Mouse (Mus musculus) large intestine, adult 2 months (tissue): ENCODE data around the gene Pank4. TPM values are rescaled to one million over a fixed set of nuclear protein-coding genes. Genes with fewer than 3 reads are reported as not detected.

ENCODE experiments used
- DNase-seq: peaks from one replicate; pipeline ENCODE4 v3.0.0-alpha.2; 2012; ENCODE audit warnings: low read depth, low spot score
- WGBS: fragments of 180-500 bp; shearing (Covaris S2); methylation state at CpG from one replicate; pipeline ENCODE4 v1.1.7; 2018; 5-methylcytosine and 5-hydroxymethylcytosine counted together
- polyA plus RNA-seq: library from polyadenylated mRNA; depleted of rRNA; stranded (reverse); fragments of >200 nt; gene quantifications from 2 replicates; pipeline ENCODE4 v1.2.3, GENCODE M21; 2012

Gene Pank4
- polyA plus RNA-seq, 1 experiment: 39.7 TPM

DNA sequence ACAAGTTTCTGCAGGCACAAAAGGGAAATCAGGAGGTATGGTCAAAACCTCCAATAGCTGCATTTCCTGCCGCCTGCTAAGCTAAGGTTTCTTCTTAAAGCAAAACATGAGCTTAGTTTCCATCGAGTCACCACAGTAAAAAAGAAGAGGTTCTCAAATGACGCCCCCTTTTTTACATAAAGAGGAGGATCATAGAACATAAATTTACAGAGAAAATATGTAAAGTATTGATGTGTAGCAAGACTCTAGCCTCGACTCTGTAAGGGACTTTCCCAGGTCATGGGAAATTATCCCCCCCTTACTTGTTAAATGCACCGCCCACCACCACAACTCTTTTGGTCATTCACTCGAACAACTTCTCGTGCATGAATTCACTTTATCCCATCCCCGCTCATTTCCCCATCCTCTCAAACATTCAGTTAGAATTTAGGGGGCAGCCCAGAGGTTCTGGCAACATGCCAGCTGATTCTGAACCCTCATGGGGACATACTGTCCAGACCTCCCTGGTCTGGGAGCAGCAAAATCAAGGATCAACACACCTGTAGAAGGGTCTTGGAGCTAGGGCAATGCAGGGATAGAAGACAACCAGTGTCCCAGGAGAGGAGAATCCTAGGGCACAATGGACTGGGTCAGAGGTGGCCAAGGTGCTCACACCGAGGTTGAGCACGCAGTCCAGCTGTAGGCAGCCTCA, 21.1 kb upstream of the Pank4 start:
- no peak for DNase-seq
- 79% methylated on average over 10 of the region's 10 CpGs for WGBS

DNA sequence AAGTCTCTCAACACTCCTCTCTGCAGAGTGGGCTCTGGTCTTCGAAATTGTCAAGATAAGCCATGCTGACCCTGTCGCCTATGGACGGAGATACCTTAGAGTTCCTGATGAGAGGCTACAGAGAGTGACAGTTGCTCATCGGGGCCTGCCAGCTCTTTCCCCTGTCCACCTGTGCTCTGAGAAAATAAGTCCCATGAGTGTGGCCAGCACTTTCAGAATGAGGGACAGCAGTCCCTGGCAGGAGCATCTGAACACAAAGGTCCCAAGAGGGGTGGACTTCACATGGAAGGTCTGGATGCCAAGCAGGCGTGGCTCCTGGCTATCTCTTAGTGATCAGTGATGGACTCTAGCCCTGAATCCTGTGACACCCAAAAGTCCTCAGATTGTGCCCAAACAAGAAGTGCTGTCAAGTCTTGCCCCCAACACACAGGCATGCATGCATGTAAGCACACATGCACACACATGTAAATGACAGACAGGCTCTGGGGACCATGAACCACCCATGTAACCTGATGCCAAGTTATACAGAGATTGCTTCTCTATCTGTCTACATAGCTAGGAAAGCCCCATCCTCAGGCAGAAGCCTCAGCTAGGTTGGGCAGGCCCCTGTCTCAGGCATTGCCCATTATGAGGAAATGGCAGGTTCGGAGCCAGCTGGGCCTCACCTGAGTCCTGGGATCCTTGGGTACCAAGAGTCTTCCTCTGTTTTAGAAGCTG, 20.4 kb upstream of the Pank4 start:
- WGBS: 91% methylated on average over 6 of the region's 6 CpGs
- DNase-seq: no peak

- 36% methylated on average over 2 of the region's 2 CpGs for WGBS
- peak; percentile 74 for DNase-seq
Observed at GRCm38 (mm10) chr4:154944121-154944590, 19.8 kb upstream of the Pank4 start.

DNA sequence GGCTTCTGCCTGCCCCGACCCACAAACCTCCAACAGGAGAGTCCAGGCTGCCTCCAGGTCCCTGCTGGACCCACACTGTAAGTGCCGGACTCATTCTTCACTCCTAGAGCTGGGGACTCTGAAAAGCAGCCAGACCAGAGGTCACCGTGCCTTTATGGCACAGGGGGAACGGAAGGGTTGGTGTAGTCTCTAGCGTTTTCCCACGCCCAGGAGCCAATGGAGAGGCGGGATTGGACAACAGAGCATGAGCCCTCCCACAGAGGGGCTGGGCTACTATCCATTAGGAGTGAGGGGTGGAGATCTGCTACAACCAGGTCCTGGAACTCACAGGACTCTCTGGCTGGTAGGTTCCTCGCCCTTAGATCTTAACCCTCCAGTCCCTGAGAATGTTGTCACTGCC, 17.6 kb upstream of the Pank4 start:
- peak; percentile 67 for DNase-seq
- WGBS: 4% methylated on average over 8 of the region's 8 CpGs

DNA sequence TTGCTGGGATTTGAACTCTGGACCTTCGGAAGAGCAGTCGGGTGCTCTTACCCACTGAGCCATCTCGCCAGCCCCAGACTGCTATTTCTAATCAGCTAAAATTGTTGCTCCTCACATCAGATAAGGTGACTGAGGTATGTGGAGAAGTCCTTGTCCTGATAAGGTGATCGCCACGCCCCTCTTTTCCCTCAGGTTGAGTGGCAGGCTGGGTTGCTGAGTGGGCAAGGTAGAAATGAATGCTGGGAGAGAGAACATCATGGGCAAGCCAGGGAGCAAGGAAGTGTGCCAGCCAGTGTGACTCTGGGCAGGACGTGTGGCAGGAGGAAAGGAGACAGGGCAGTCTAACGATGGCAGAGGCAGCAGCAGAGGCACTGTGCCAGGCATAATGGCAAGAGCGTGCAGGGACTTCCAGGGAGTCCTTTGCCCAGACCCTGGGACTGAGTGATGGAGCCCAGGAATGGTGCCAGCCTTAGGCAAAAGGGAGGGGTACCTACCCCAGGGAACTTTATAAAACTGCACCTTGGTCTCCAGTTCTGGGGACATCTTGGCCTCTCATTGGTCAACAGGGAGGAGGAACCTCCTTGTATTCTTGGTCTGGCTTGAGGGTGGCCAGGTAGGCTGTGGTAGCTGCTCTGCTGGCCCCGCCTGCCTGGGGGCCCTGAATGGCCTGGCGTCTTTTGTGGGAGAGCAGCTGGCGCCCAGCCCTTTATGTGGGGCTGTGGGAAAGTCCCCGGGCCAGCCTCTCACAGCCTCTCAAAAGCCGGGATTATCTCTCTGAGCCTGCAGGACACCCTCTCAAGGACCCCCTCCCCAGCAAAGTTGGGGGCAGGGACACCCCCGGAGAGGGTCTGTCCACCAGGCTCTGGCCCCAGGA, 15.6 kb upstream of the Pank4 start:
- DNase-seq: no peak
- WGBS: 23% methylated on average over 14 of the region's 14 CpGs

GRCm38 (mm10) chr4:154948940-154949588, 14.9 kb upstream of the Pank4 start:
- DNase-seq: no peak
- WGBS: 74% methylated on average over 6 of the region's 6 CpGs

GRCm38 (mm10) chr4:154949589-154949982, 14.3 kb upstream of the Pank4 start:
- WGBS: 12% methylated on average over 16 of the region's 16 CpGs
- no peak for DNase-seq

DNA sequence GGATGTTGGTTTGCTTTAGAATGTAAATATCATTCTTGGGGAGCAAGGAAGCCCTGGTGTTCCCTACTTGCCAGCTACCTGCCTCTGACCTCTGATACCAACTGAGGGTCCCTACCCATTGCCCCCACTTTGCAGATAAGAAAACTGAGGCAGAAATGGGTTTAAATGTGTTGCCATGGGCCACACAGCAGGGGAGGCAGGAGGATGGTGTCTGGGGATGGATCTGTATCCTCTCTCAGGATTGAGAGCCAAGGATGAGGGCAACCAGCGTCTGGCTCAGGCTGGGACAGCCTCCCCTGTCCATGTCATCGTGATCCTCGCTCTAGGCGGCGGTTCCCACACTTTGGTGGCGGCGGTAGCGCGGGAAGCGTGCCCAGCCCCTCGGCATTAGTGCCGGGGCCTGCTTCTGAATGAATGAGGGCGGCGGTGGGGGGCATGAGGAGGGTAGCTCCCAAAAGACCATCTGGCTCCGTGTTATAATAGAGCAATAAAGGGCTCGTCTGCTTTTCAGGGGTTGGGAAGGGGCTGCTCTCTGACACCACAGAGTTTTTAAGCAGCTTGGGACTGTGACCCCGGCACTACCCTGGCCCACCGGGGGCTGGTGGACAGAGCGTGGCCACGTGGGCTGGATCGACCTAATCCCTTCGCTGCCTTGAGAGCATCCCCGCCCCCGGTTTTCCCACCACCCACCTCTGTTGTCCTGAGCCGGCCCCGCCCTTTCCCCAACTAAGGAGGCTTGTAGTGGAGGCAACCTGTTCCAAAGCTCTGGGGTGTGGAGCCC, 11.3 kb upstream of the Pank4 start:
- 7% methylated on average over 26 of the region's 26 CpGs for WGBS
- no peak for DNase-seq

- WGBS: 69% methylated on average over 9 of the region's 9 CpGs
- DNase-seq: no peak
Observed at GRCm38 (mm10) chr4:154956604-154957003, 7.3 kb upstream of the Pank4 start.

- 66% methylated on average over 13 of the region's 13 CpGs for WGBS
- DNase-seq: no peak
Observed at GRCm38 (mm10) chr4:154957289-154957993, 6.5 kb upstream of the Pank4 start.

DNA sequence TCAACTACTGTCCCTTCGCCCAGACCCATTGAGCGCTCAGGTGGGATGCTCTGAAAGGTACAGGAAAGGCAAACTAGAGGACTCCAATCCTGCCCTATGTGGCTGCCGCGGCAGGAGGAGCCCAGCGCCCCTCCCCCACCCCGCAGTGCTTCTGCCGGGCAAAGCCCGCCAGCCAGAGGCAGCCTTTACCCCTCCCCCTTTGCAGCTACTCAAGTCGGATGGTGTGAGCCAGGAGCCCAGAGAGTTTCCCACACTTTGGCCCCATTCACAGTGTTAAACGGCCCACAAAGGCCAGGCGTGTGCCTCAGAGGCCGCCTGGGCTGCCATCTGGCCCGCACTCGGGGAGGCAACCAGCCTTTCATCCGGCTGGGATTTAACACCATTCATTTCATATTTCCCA, 5.8 kb upstream of the Pank4 start:
- no peak for DNase-seq
- WGBS: 21% methylated on average over 15 of the region's 15 CpGs

DNA sequence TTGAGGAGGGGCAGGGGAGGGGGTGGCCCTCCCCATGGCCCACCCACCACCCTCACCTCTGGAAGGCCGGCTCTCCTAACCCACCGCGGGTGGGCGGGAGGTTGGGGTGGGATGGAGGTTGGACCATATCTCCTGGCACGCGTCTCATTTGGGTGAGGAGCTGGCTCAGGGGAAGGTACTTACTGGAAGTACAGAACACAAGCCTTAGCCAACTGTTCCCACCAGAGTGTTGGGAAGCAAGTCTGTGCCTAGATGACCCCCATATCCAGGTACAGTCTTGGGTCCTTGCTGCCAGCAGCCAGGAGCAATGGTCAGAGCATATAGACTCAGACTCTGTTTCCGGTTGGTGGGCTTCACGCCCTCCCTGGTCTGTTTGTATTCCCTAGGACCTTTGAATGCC, 5.3 kb upstream of the Pank4 start:
- no peak for DNase-seq
- 51% methylated on average over 8 of the region's 8 CpGs for WGBS

DNA sequence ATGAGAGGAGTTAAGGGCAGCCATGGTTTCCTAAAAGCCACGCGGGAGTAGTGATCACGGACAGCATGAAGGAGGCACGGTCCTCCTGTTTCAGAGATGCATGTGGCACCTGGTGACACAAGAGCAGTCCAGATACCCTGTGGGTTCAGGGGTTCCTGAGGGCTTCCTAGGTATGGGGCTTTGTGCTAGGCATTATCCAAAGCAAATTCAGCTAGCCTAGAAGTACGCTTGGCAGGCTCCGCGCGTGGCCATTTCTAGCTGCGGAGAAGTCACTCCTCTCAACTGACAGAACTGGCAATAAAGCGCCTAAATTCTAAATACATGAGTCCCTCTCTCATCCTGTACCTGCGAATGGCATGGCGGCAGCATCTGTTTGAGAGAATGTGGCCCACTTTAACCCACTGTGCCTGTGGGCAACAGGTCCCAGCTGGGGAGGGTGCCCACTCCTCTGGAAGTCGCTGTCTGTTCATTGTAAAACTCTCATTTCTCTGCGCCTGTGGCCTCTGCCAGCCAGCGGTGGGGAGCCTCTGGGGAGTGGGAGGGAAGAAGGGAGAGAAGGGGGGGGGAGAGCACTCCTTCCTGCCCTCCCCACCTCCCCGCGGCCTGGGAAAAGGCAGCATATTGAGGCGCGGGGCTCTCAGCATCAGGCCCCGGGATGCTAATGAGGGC, 3.8 kb upstream of the Pank4 start:
- 51% methylated on average over 20 of the region's 20 CpGs for WGBS
- no peak for DNase-seq

- 3% methylated on average over 65 of the region's 65 CpGs for WGBS
- DNase-seq: no peak
Observed at GRCm38 (mm10) chr4:154960690-154961225, 3.2 kb upstream of the Pank4 start, which contains the start of gene Hes5. Hes5 (plus strand) TSS chr4:154960923.

DNA sequence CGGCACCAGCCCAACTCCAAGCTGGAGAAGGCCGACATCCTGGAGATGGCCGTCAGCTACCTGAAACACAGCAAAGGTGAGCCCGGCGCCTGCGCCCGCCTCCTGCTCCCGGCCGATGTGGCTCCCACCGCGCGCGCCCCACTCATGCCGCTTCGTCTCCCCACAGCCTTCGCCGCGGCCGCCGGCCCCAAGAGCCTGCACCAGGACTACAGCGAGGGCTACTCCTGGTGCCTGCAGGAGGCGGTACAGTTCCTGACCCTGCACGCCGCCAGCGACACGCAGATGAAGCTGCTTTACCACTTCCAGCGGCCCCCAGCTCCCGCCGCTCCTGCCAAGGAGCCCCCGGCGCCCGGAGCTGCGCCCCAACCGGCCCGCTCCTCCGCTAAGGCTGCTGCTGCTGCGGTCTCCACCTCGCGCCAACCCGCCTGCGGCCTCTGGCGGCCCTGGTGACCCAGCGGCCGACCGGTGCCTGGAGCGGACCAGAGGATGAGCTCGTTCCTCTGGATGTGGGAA, 2.6 kb upstream of the Pank4 start:
- DNase-seq: no peak

GRCm38 (mm10) chr4:154961911-154962310, 2.0 kb upstream of the Pank4 start:
- no peak for DNase-seq
- WGBS: 16% methylated on average over 13 of the region's 13 CpGs

More for the DNA sequence above, 2.6 kb upstream of the Pank4 start:
- 1% methylated on average over 45 of the region's 47 CpGs for whole genome bisulfite sequencing

- WGBS: 91% methylated on average over 7 of the region's 7 CpGs
- DNase-seq: no peak
Observed at GRCm38 (mm10) chr4:154962683-154963082, 1.2 kb upstream of the Pank4 start.
